Mouse (Mus musculus): Measurements from ENCODE around the gene Lck. TPM values are rescaled to one million over a fixed set of nuclear protein-coding genes. Genes with fewer than 3 reads are reported as not detected.

The Lck gene
- polyA plus RNA-seq, 1 experiment from 2014 or later: 8.8 TPM

DNA sequence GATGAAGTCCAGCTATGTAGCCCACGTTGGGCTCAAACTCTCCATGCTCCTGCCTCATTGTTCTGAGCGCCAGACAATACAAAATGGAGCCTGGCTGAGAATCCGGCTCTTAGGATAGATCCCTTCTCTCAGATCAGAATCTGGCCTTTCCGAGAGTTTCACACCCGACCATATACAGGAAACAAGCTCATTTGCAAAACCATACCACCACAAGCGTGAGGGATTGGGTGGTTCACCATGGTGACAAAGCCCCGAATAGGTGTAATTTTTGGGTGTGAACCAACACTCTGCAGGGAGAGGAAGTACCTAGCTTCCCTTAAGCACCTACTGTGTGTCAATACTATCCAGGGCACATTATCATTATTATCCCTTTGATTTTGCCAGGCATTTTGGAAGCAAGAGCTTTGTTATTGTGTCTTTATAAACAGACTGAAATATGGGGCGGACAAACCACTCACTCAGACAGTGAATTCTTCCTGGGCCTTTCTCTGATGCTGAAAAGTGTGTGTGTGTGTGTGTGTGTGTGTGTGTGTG is 1.8 kb downstream of the Lck start:
- WGBS: 78% methylated on average over 8 of the region's 8 CpGs
- Histone ChIP-seq H3K27me3 (ENCODE audit: insufficient read depth, low read length) (no peaks in the 10 kb centered on the region), H3K9ac (ENCODE audit: low read depth, low read length) (no peak overlapping the region), H3K9me3 (replicated peaks; ENCODE audit: low read length) (no peaks in the 10 kb centered on the region), H3K27ac (peak overlapping the region; percentile 54; the same call in 1 of the 2 replicates), H3K4me2 (ENCODE audit: low read length) (no peak overlapping the region), H3K4me3 (replicated peaks; ENCODE audit: low read depth, low read length) (no peak overlapping the region), H3K36me3 (ENCODE audit: insufficient read depth, low read length) (no peaks in the 10 kb centered on the region), H3K4me1 (replicated peaks; ENCODE audit: insufficient read depth, low read length) (0 out of 2 replicates have a peak, but pooled peaks cover 4% of the 10 kb centered on the region)
- DNase-seq (ENCODE audit: low spot score) (no peak), ATAC-seq (replicated peaks; ENCODE audit: low FRiP score, low read depth) (no peak)
- no peak for TF ChIP-seq CTCF (IDR thresholded peaks at IDR 0.05; ENCODE audit: low read depth)

DNA sequence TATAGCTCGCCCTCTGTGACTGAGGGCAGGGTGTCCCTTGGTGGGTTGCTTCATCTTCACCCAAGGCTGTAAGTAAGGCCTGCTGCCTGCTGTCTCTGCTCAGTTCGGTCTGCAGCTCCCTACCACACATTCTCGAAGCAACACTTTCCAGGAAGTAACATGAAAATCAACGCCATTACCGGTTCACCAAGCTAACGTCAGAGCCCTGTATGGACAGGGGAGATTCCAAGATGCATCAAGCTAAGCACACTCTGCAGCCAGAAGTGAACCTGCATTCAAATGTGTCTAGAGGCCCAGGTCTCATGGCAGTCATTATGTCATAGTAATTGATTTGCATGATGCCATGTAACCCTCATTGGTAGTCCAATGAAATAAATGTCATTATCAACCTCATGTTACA is 3.4 kb downstream of the Lck start:
- TF ChIP-seq CTCF (IDR thresholded peaks at IDR 0.05; ENCODE audit: low read depth): no peak
- Histone ChIP-seq H3K36me3 (ENCODE audit: insufficient read depth, low read length) (no peaks in the 10 kb centered on the region), H3K4me3 (replicated peaks; ENCODE audit: low read depth, low read length) (no peak overlapping the region), H3K27me3 (ENCODE audit: insufficient read depth, low read length) (no peaks in the 10 kb centered on the region), H3K4me1 (replicated peaks; ENCODE audit: insufficient read depth, low read length) (0 out of 2 replicates have a peak, but pooled peaks cover 2% of the 10 kb centered on the region), H3K27ac (no peak overlapping the region), H3K9me3 (replicated peaks; ENCODE audit: low read length) (no peaks in the 10 kb centered on the region), H3K4me2 (ENCODE audit: low read length) (no peak overlapping the region), H3K9ac (ENCODE audit: low read depth, low read length) (no peak overlapping the region)
- 81% methylated on average over 6 of the region's 6 CpGs for WGBS
- no peak for ATAC-seq (replicated peaks; ENCODE audit: low FRiP score, low read depth)
- DNase-seq (ENCODE audit: low spot score): no peak

DNA sequence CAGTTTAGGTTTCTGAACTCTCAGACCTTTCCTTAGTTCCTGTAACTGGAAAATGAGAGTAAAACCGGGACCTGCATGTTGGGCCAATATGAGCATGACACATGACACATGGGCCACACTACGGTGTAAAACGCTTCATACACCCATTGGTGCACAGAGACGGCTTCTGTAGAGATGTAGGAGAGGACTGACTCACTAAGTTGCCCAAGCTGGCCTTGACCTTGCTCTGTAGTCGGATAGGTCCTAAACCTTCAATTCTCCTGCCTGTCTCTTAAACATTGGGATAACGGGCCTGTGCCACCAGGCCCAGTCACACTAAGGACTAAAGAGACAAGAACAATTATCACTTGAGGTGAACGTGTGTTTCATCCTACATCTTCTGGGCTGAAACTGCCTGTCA is 5.1 kb downstream of the Lck start:
- no peak for TF ChIP-seq CTCF (IDR thresholded peaks at IDR 0.05; ENCODE audit: low read depth)
- Histone ChIP-seq H3K27me3 (ENCODE audit: insufficient read depth, low read length) (no peaks in the 10 kb centered on the region), H3K36me3 (ENCODE audit: insufficient read depth, low read length) (no peaks in the 10 kb centered on the region), H3K4me1 (replicated peaks; ENCODE audit: insufficient read depth, low read length) (no peaks in the 10 kb centered on the region), H3K9me3 (replicated peaks; ENCODE audit: low read length) (no peaks in the 10 kb centered on the region), H3K9ac (ENCODE audit: low read depth, low read length) (no peak overlapping the region), H3K4me3 (replicated peaks; ENCODE audit: low read depth, low read length) (no peak overlapping the region), H3K27ac (no peak overlapping the region), H3K4me2 (ENCODE audit: low read length) (no peak overlapping the region)
- no peak for DNase-seq (ENCODE audit: low spot score)
- no peak for ATAC-seq (replicated peaks; ENCODE audit: low FRiP score, low read depth)
- 91% methylated on average over 7 of the region's 7 CpGs for WGBS

DNA sequence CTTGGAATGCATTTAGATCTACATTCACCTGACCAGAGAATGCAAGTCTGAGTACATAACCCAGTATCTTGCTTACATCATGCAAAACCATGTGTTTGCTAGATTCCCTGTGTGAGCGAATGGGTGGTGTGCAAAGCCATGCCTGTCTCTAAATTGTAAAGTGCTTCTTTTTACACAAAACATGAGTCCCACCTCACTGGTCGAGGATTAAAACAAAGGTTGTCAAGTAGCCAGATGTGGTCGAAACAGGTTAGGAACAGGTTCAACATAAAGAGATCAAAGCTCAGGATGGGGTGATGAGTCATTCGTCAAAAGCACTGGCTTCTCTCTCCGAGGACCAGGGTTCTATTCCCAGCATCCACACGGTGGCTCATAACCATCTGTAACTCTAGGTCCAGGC is 8.3 kb downstream of the Lck start:
- Histone ChIP-seq H3K36me3 (ENCODE audit: insufficient read depth, low read length) (no peaks in the 10 kb centered on the region), H3K9me3 (replicated peaks; ENCODE audit: low read length) (no peaks in the 10 kb centered on the region), H3K27ac (no peak overlapping the region), H3K27me3 (ENCODE audit: insufficient read depth, low read length) (no peaks in the 10 kb centered on the region), H3K4me2 (ENCODE audit: low read length) (no peak overlapping the region), H3K4me3 (replicated peaks; ENCODE audit: low read depth, low read length) (no peak overlapping the region), H3K4me1 (replicated peaks; ENCODE audit: insufficient read depth, low read length) (no peaks in the 10 kb centered on the region), H3K9ac (ENCODE audit: low read depth, low read length) (no peak overlapping the region)
- DNase-seq (ENCODE audit: low spot score): no peak
- TF ChIP-seq CTCF (IDR thresholded peaks at IDR 0.05; ENCODE audit: low read depth): no peak
- 81% methylated on average over 6 of the region's 6 CpGs for WGBS
- ATAC-seq (replicated peaks; ENCODE audit: low FRiP score, low read depth): no peak

DNA sequence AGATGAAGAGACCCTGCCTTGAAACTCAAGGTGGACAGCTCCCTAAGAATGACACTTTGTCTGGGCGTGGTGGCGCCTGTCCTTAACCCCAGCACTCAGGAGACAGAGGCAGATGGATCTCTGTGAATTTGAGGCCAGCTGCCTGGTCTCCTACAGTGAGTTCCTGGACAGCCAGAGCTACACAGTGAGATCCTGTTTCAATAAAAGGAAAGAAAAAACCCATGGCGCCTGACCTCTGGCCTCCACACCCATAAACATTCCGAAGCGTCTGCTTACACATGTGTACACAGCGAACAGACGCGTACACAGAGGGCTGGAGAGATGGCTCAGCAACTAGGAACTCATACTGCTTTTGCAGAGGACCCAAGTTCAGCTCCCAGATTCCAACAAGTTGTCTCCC is 9.7 kb downstream of the Lck start:
- no peak for TF ChIP-seq CTCF (IDR thresholded peaks at IDR 0.05; ENCODE audit: low read depth)
- Histone ChIP-seq H3K4me1 (replicated peaks; ENCODE audit: insufficient read depth, low read length) (no peaks in the 10 kb centered on the region), H3K9me3 (replicated peaks; ENCODE audit: low read length) (no peaks in the 10 kb centered on the region), H3K36me3 (ENCODE audit: insufficient read depth, low read length) (no peaks in the 10 kb centered on the region), H3K9ac (ENCODE audit: low read depth, low read length) (no peak overlapping the region), H3K4me2 (ENCODE audit: low read length) (no peak overlapping the region), H3K27ac (no peak overlapping the region; the same call in 1 of the 2 replicates), H3K27me3 (ENCODE audit: insufficient read depth, low read length) (no peaks in the 10 kb centered on the region), H3K4me3 (replicated peaks; ENCODE audit: low read depth, low read length) (no peak overlapping the region)
- DNase-seq (ENCODE audit: low spot score): peak; percentile 79
- no peak; the same call in 1 of the 2 replicates for ATAC-seq (replicated peaks; ENCODE audit: low FRiP score, low read depth)
- 16% methylated on average over 8 of the region's 8 CpGs for WGBS

DNA sequence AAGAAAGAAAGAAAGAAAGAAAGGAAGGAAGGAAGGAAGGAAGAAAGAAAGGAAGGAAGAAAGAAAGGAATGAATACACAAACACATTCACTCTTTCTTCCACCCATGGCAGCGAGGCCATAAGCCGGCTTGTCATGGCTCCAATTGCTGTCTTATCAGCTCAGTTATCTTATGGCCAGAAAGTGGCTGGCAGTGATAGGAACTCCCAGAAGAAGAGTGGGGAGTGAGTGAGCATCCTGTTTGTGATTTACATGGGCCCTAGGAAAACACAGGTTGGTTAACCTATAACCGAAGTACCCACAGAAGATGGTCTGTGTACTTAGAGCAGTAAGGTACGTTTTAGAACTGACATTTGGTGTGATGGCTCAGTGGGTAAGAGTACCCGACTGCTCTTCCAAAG is 12.3 kb downstream of the Lck start:
- Histone ChIP-seq H3K27ac (no peak overlapping the region), H3K4me2 (ENCODE audit: low read length) (no peak overlapping the region), H3K9ac (ENCODE audit: low read depth, low read length) (no peak overlapping the region), H3K36me3 (ENCODE audit: insufficient read depth, low read length) (no peaks in the 10 kb centered on the region), H3K9me3 (replicated peaks; ENCODE audit: low read length) (no peaks in the 10 kb centered on the region), H3K4me1 (replicated peaks; ENCODE audit: insufficient read depth, low read length) (0 out of 2 replicates have a peak, but pooled peaks cover 3% of the 10 kb centered on the region), H3K4me3 (replicated peaks; ENCODE audit: low read depth, low read length) (no peak overlapping the region), H3K27me3 (ENCODE audit: insufficient read depth, low read length) (no peaks in the 10 kb centered on the region)
- ATAC-seq (replicated peaks; ENCODE audit: low FRiP score, low read depth) (no peak), DNase-seq (ENCODE audit: low spot score) (no peak)
- WGBS: 77% methylated on average over 5 of the region's 5 CpGs
- TF ChIP-seq CTCF (IDR thresholded peaks at IDR 0.05; ENCODE audit: low read depth): no peak

Data from kidney, postnatal 0 days (tissue).